Mouse (Mus musculus) liver, postnatal 0 days (tissue): ENCODE data around the gene Clns1a. TPM values are rescaled to one million over a fixed set of nuclear protein-coding genes. Genes with fewer than 3 reads are reported as not detected.

Source experiments
- ATAC-seq: fragments of 200-750 bp; cut with Nextera tagmentation; 2 replicates; pipeline ENCODE4 v1.8.0; 2017; ENCODE audit warnings: mild to moderate bottlenecking, moderate library complexity
- DNase-seq: peaks from one replicate; pipeline ENCODE4 v3.0.0-alpha.2; 2016
- H3K27ac ChIP-seq: fragments of 300-500 bp; sonication (generic); 2 replicates; pipeline ENCODE4 v1.5.1; 2014; ENCODE audit warnings: antibody characterized with exemption, moderate library complexity, mild to moderate bottlenecking, low read depth
- H3K27me3 ChIP-seq: fragments of 300-500 bp; sonication (generic); 2 replicates; pipeline ENCODE4 v1.6.1; 2014; ENCODE audit warnings: low read length, control low read depth, mixed read lengths; ENCODE audit not compliant: insufficient read depth
- H3K36me3 ChIP-seq: fragments of 300-500 bp; sonication (generic); replicated peaks from 2 replicates; pipeline ENCODE4 v1.6.1; 2014; ENCODE audit warnings: mild to moderate bottlenecking, control low read depth, low read length, moderate library complexity, mixed read lengths; ENCODE audit not compliant: insufficient read depth
- H3K4me1 ChIP-seq: fragments of 300-500 bp; sonication (generic); 2 replicates; pipeline ENCODE4 v1.6.1; 2014; ENCODE audit warnings: antibody characterized with exemption, mild to moderate bottlenecking, control low read depth; ENCODE audit not compliant: insufficient read depth
- H3K4me2 ChIP-seq: fragments of 300-500 bp; sonication (generic); 2 replicates; pipeline ENCODE4 v1.6.1; 2014; ENCODE audit warnings: low read depth, mild to moderate bottlenecking, low read length, moderate library complexity, mixed read lengths
- H3K4me3 ChIP-seq: fragments of 300-500 bp; sonication (generic); 2 replicates; pipeline ENCODE4 v1.5.1; 2014; ENCODE audit warnings: low read depth, low read length
- H3K9ac ChIP-seq: fragments of 300-500 bp; sonication (generic); replicated peaks from 2 replicates; pipeline ENCODE4 v1.6.1; 2014; ENCODE audit warnings: mild to moderate bottlenecking, moderate library complexity
- H3K9me3 ChIP-seq: fragments of 300-500 bp; sonication (generic); 2 replicates; pipeline ENCODE4 v1.6.1; 2016; ENCODE audit warnings: mild to moderate bottlenecking, control low read depth, low read length, mixed read lengths
- CTCF ChIP-seq: sonication (generic); IDR thresholded peaks from 2 replicates; pipeline ENCODE4 v1.5.1; 2016; ENCODE audit warnings: antibody characterized with exemption, low read depth
- EP300 ChIP-seq: IDR thresholded peaks from 2 replicates; pipeline ENCODE4 v1.6.1; 2016; ENCODE audit warnings: antibody characterized with exemption, low read depth, mild to moderate bottlenecking
- WGBS: fragments of 180-500 bp; shearing (Covaris S2); extraction: QIAGEN DNeasy Blood & Tissue Kit; methylation state at CpG from one replicate; pipeline ENCODE4 v1.1.7; 2014; ENCODE audit not compliant: insufficient replicate concordance; 5-methylcytosine and 5-hydroxymethylcytosine counted together
- polyA plus RNA-seq: library from polyadenylated mRNA; unstranded; fragments of >200 nt; fragmentation: Nextera tagmentation; extraction: Ambion mirVana; gene quantifications from 2 replicates; pipeline ENCODE4 v1.2.1, GENCODE M21; 2015

Clns1a gene
- polyA plus RNA-seq, 1 experiment from 2014 or later: 42.0 TPM

- WGBS: 39% methylated on average over 1 of the region's 1 CpGs
- TF ChIP-seq EP300 (peak; percentile 47; the same call in 1 of the 2 replicates), CTCF (0 out of 2 replicates have a peak, but pooled peaks have one; percentile 21)
- H3K27me3 ChIP-seq: no peaks in the 10 kb centered on the region
- H3K36me3 ChIP-seq: no peaks in the 10 kb centered on the region
- H3K27ac ChIP-seq: peak overlapping the region; percentile 42; the same call in 1 of the 2 replicates
- no peak overlapping the region for H3K4me3 ChIP-seq
- H3K4me2 ChIP-seq: no peak overlapping the region
- DNase-seq: no peak
- H3K4me1 ChIP-seq: peaks cover 21% of the 10 kb centered on the region; the same call in 1 of the 2 replicates
- H3K9ac ChIP-seq: no peak overlapping the region
- ATAC-seq: no peak
- no peaks in the 10 kb centered on the region for H3K9me3 ChIP-seq
Observed at GRCm38 (mm10) chr7:97741756-97742291, 45.4 kb downstream of the Clns1a start.

- ATAC-seq: no peak
- 7% methylated on average over 3 of the region's 3 CpGs for whole genome bisulfite sequencing
- H3K27ac ChIP-seq: no peak overlapping the region
- peak; percentile 90 for TF ChIP-seq CTCF
- no peak for TF ChIP-seq EP300
- no peak overlapping the region for H3K9ac ChIP-seq
- no peak overlapping the region for H3K4me3 ChIP-seq
- peaks cover 29% of the 10 kb centered on the region for H3K4me1 ChIP-seq
- H3K36me3 ChIP-seq: no peaks in the 10 kb centered on the region
- no peaks in the 10 kb centered on the region for H3K9me3 ChIP-seq
- peak; percentile 77 for DNase-seq
- no peak overlapping the region for H3K4me2 ChIP-seq
- no peaks in the 10 kb centered on the region for H3K27me3 ChIP-seq
Observed at GRCm38 (mm10) chr7:97745299-97745698, 48.9 kb downstream of the Clns1a start.

DNA sequence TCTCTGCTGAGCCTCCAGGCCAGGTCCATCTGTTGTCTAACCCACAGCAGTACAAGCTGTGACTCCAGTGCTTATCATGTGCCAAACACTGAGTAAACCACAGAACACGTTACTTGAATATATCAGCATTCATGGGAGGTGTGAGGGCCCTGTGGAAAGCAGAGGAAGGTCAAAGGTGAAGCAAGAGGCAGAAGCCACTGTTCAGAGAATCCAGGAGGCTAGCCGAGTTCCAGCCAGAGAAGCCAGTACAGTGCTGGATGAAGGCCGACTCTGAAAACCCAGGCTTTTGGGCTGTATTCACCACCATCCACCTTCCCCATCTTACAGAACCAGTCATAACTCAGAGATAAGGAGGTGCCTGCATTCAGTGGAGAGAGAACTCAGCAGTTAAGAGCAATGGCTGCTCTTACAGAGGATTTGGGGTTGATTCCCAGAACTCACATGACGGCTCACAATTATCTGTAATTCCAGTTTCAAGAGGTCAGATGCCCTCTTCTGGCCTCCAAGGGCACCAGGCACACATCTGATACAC is 50.8 kb downstream of the Clns1a start:
- DNase-seq: no peak
- Histone ChIP-seq H3K4me2 (peak overlapping the region; percentile 85), H3K9ac (no peak overlapping the region), H3K4me3 (no peak overlapping the region), H3K36me3 (no peaks in the 10 kb centered on the region), H3K27me3 (no peaks in the 10 kb centered on the region), H3K4me1 (peaks cover 16% of the 10 kb centered on the region), H3K27ac (peak overlapping the region; percentile 84), H3K9me3 (no peaks in the 10 kb centered on the region)
- TF ChIP-seq CTCF (no peak; the same call in 1 of the 2 replicates), EP300 (peak; percentile 81)
- 47% methylated on average over 4 of the region's 4 CpGs for WGBS
- ATAC-seq: peak; percentile 84

GRCm38 (mm10) chr7:97747787-97748497 is 51.5 kb downstream of the Clns1a start:
- DNase-seq (peak; percentile 88), ATAC-seq (peak; percentile 55)
- Histone ChIP-seq H3K27me3 (no peaks in the 10 kb centered on the region), H3K4me2 (peak overlapping the region; percentile 85), H3K27ac (peak overlapping the region; percentile 95), H3K4me1 (peaks cover 16% of the 10 kb centered on the region), H3K4me3 (peak overlapping the region; percentile 51), H3K36me3 (no peaks in the 10 kb centered on the region), H3K9me3 (no peaks in the 10 kb centered on the region), H3K9ac (peak overlapping the region; percentile 43)
- TF ChIP-seq EP300 (no peak), CTCF (peak; percentile 93)
- WGBS: 22% methylated on average over 28 of the region's 28 CpGs

DNA sequence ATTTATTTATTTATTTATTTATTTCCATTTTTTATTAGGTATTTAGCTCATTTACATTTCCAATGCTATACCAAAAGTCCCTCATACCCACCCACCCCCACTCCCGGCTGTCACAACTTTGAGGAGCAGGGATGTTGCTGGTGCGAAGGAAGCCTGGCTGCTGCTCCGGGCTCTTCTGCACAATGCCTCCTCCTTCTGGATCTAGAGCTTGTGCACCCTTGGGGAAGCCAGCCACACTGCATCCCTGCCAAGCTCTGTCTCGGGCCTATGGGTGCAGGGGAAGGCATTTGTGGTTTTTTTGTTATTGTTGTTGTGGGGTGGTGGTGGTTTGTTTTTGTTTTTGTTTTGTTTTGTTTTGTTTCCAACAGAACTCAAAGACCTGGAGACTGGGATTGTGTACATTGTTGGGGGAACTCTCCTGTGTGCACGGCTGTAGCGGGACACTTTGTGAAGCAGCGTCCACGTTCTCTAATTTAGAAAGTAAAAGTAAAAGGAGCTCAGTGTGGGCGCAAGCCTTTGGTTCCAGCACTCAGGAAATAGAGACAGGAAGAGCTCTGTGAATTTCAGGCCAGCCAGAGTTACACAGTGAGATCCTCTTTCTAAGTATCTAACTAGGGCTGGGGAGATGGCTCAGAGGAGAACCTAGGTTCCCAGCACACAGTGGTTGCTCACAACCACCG is 52.2 kb downstream of the Clns1a start:
- peak; percentile 29 for ATAC-seq
- 25% methylated on average over 10 of the region's 10 CpGs for WGBS
- Histone ChIP-seq H3K4me2 (peak overlapping the region; percentile 85), H3K4me1 (peaks cover 16% of the 10 kb centered on the region), H3K36me3 (no peaks in the 10 kb centered on the region), H3K4me3 (peak overlapping the region; percentile 51), H3K9ac (peak overlapping the region; percentile 61), H3K27ac (peak overlapping the region; percentile 95), H3K27me3 (no peaks in the 10 kb centered on the region), H3K9me3 (no peaks in the 10 kb centered on the region)
- DNase-seq: peak; percentile 45
- TF ChIP-seq CTCF (no peak), EP300 (no peak)
